ENCODE assay signal across 9 mouse cellular contexts in the genomic region with DNA sequence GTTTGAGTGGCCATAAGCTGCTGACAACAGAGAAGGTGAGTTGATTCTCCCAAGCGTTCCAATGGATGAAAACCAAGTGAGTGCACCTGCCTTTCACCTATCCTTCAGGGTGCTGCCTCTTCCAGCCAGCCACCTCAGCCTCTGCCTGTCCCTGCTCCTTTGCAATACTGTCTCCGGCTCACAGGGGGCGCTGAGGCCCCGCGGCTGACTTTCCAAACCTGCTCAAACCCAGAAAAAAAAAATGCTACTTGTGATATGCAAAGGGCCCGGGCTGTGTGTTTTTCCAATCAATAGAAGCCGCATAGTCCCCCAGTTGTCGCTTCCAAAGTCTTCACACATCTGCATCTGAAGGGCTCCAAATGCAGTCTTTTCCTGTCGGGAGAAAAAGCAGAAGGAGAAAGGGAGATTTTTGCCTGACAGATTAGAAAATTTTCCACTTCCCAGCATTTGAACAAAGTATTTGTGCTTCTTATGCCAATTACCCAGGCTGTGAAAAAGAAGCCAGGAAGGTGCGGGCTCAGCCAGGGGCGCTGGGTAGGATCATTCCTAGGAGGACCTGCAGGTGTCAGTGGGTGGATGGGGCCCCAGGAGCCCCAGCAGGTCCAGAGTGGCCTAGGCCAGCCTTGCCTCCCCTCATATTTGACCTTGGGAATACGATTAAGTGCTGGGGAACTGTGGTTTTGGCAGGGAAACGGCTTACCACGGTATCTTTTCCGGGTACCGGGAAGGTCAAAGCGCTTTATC.
DNase-seq lines count a peak whose midpoint lies in the region; ATAC-seq and TF ChIP-seq lines count a peak whose summit lies in the region.
"Had no signal": no experiment of that assay in that cellular context is flagged by ENCODE, and none has a peak within 500 bp of the region (broad histone marks: within the 10 kb centered on the region; RNA-seq: fewer than 3 reads in every experiment).

No protein-coding gene starts in this region.

- no peak overlapping the region for H3K27ac ChIP-seq in intestine, embryonic 14.5 days (ENCODE audit: low read depth)
- H3K27ac ChIP-seq in intestine, embryonic 15.5 days = no peak overlapping the region
- no peak overlapping the region for H3K27ac ChIP-seq in embryonic facial prominence, embryonic 14.5 days (replicated peaks; ENCODE audit: low read depth, low read length)
- peak overlapping the region; percentile 20; the same call in 1 of the 2 replicates for H3K27ac ChIP-seq in hindbrain, postnatal 0 days
- H3K27ac ChIP-seq in liver, adult 2 months (replicated peaks; ENCODE audit: insufficient read depth, low read depth, low read length) = no peak overlapping the region

- no peaks in the 10 kb centered on the region for H3K4me1 ChIP-seq in intestine, embryonic 14.5 days (replicated peaks; ENCODE audit: control insufficient read depth, insufficient read depth, low read length)
- no peaks in the 10 kb centered on the region for H3K4me1 ChIP-seq in intestine, embryonic 15.5 days (replicated peaks)
- no peaks in the 10 kb centered on the region for H3K4me1 ChIP-seq in embryonic facial prominence, embryonic 14.5 days (ENCODE audit: control insufficient read depth, insufficient read depth, low read length)
- no peaks in the 10 kb centered on the region for H3K4me1 ChIP-seq in hindbrain, postnatal 0 days (ENCODE audit: insufficient read depth, low read length)
- H3K4me1 ChIP-seq in liver, adult 2 months (ENCODE audit: control insufficient read depth, insufficient read depth, low read length) = no peaks in the 10 kb centered on the region

- TF ChIP-seq CTCF in hindbrain, postnatal 0 days (IDR thresholded peaks at IDR 0.05; ENCODE audit: low read depth) = peak; percentile 94
- peak; percentile 83 for TF ChIP-seq CTCF in liver, adult 2 months (IDR thresholded peaks at IDR 0.05; ENCODE audit: low read depth, low read length)

- H3K27me3 ChIP-seq in intestine, embryonic 14.5 days (replicated peaks; ENCODE audit: control insufficient read depth, insufficient read depth, low read length) = no peaks in the 10 kb centered on the region
- peaks cover 3% of the 10 kb centered on the region; the same call in 1 of the 2 replicates for H3K27me3 ChIP-seq in intestine, embryonic 15.5 days (replicated peaks)
- H3K27me3 ChIP-seq in embryonic facial prominence, embryonic 14.5 days (replicated peaks; ENCODE audit: control insufficient read depth, insufficient read depth, low read length) = no peaks in the 10 kb centered on the region
- no peaks in the 10 kb centered on the region for H3K27me3 ChIP-seq in hindbrain, postnatal 0 days (ENCODE audit: insufficient read depth, low read length)
- H3K27me3 ChIP-seq in liver, adult 2 months (ENCODE audit: control insufficient read depth, insufficient read depth, low read length) = no peaks in the 10 kb centered on the region
- H3K27me3 ChIP-seq: Patski had no signal

- no peak overlapping the region for H3K9ac ChIP-seq in intestine, embryonic 14.5 days (ENCODE audit: low read length)
- H3K9ac ChIP-seq in intestine, embryonic 15.5 days = no peak overlapping the region
- no peak overlapping the region for H3K9ac ChIP-seq in embryonic facial prominence, embryonic 14.5 days (ENCODE audit: low read depth, low read length)
- H3K9ac ChIP-seq in hindbrain, postnatal 0 days (replicated peaks; ENCODE audit: low read length) = no peak overlapping the region
- no peak overlapping the region for H3K9ac ChIP-seq in liver, adult 2 months (ENCODE audit: low read depth, low read length)

- no peak overlapping the region for H3K4me3 ChIP-seq in intestine, embryonic 14.5 days (ENCODE audit: low read depth, low read length)
- H3K4me3 ChIP-seq in intestine, embryonic 15.5 days (replicated peaks) = no peak overlapping the region
- H3K4me3 ChIP-seq in embryonic facial prominence, embryonic 14.5 days (ENCODE audit: low read depth, low read length) = no peak overlapping the region
- H3K4me3 ChIP-seq in hindbrain, postnatal 0 days (ENCODE audit: low read length) = no peak overlapping the region
- H3K4me3 ChIP-seq in liver, adult 2 months (ENCODE audit: insufficient read depth, low read depth, low read length) = no peak overlapping the region

- H3K36me3 ChIP-seq in intestine, embryonic 14.5 days (ENCODE audit: control insufficient read depth, insufficient read depth, low read length) = no peaks in the 10 kb centered on the region
- no peaks in the 10 kb centered on the region for H3K36me3 ChIP-seq in intestine, embryonic 15.5 days
- H3K36me3 ChIP-seq in embryonic facial prominence, embryonic 14.5 days (ENCODE audit: control insufficient read depth, insufficient read depth, low read length) = no peaks in the 10 kb centered on the region
- H3K36me3 ChIP-seq in hindbrain, postnatal 0 days (ENCODE audit: insufficient read depth, low read length) = no peaks in the 10 kb centered on the region
- H3K36me3 ChIP-seq in liver, adult 2 months (ENCODE audit: control insufficient read depth, insufficient read depth, low read length) = no peaks in the 10 kb centered on the region

- peak; percentile 83 for DNase-seq in intestine, embryonic 14.5 days (ENCODE audit: low spot score)
- DNase-seq in adrenal gland, postnatal 36 days = peak; percentile 80 to 81
- peak; percentile 38 for DNase-seq in embryonic facial prominence, embryonic 14.5 days (ENCODE audit: low spot score)
- peak; percentile 83 for DNase-seq in hindbrain, postnatal 0 days (ENCODE audit: low spot score)
- DNase-seq in liver, adult 2 months (ENCODE audit: extremely low read depth, low read depth, low spot score) = peak; percentile 1
- DNase-seq in ovary, adult 18-20 months (ENCODE audit: low spot score) = peak; percentile 48
- DNase-seq in c-Kit-positive CD71-positive TER-119-positive erythroid progenitor cells, embryonic 14.5 days (ENCODE audit: low spot score) = no peak

- TF ChIP-seq POLR2A in liver, adult 2 months (IDR thresholded peaks at IDR 0.05; ENCODE audit: extremely low read depth, insufficient read depth, low read length) = no peak

- H3K4me2 ChIP-seq in intestine, embryonic 14.5 days (ENCODE audit: low read length) = no peak overlapping the region
- H3K4me2 ChIP-seq in intestine, embryonic 15.5 days (replicated peaks) = no peak overlapping the region
- no peak overlapping the region for H3K4me2 ChIP-seq in embryonic facial prominence, embryonic 14.5 days (ENCODE audit: low read depth, low read length)
- H3K4me2 ChIP-seq in hindbrain, postnatal 0 days (ENCODE audit: low read depth, low read length) = no peak overlapping the region

- H3K79me2 ChIP-seq in liver, adult 2 months (ENCODE audit: control insufficient read depth, insufficient read depth, low read length) = no peaks in the 10 kb centered on the region

- no peaks in the 10 kb centered on the region for H3K9me3 ChIP-seq in intestine, embryonic 14.5 days (ENCODE audit: control insufficient read depth, low read length)
- H3K9me3 ChIP-seq in intestine, embryonic 15.5 days = no peaks in the 10 kb centered on the region
- H3K9me3 ChIP-seq in embryonic facial prominence, embryonic 14.5 days (ENCODE audit: control insufficient read depth, low read length) = no peaks in the 10 kb centered on the region
- no peaks in the 10 kb centered on the region for H3K9me3 ChIP-seq in hindbrain, postnatal 0 days (ENCODE audit: low read length)

- WGBS in intestine, embryonic 14.5 days = 28% methylated on average over 17 of the region's 17 CpGs
- 26% methylated on average over 17 of the region's 17 CpGs for WGBS in intestine, embryonic 15.5 days
- 25% methylated on average over 17 of the region's 17 CpGs for WGBS in embryonic facial prominence, embryonic 14.5 days
- 27% methylated on average over 17 of the region's 17 CpGs for WGBS in hindbrain, postnatal 0 days
- WGBS in liver, adult 2 months = 16% methylated on average over 17 of the region's 17 CpGs

- no peak for ATAC-seq in intestine, embryonic 14.5 days (replicated peaks; ENCODE audit: low FRiP score, low TSS enrichment, low read depth)
- no peak for ATAC-seq in intestine, embryonic 15.5 days
- ATAC-seq in embryonic facial prominence, embryonic 14.5 days (ENCODE audit: low read depth) = no peak
- ATAC-seq in hindbrain, postnatal 0 days = peak; percentile 25; the same call in 1 of the 2 replicates
- ATAC-seq: Patski had no signal
